Mouse (Mus musculus) stomach, postnatal 0 days (tissue): Measurements from ENCODE around the gene Hydin. TPM values are rescaled to one million over a fixed set of nuclear protein-coding genes. Genes with fewer than 3 reads are reported as not detected.

ENCODE experiments used
- ATAC-seq: fragments of 200-750 bp; cut with Nextera tagmentation; 2 replicates; pipeline ENCODE4 v1.8.0; 2017; ENCODE audit not compliant: low FRiP score, low TSS enrichment
- DNase-seq: peaks from one replicate; pipeline ENCODE4 v3.0.0-alpha.2; 2016; ENCODE audit warnings: low spot score
- H3K27ac ChIP-seq: fragments of 300-500 bp; sonication (generic); replicated peaks from 2 replicates; pipeline ENCODE4 v1.5.1; 2014; ENCODE audit warnings: mild to moderate bottlenecking, control low read depth
- H3K27me3 ChIP-seq: fragments of 300-500 bp; sonication (generic); 2 replicates; pipeline ENCODE4 v1.6.1; 2014; ENCODE audit warnings: low read length; ENCODE audit not compliant: control insufficient read depth, insufficient read depth
- H3K36me3 ChIP-seq: fragments of 300-500 bp; sonication (generic); 2 replicates; pipeline ENCODE4 v1.6.1; 2014; ENCODE audit warnings: low read length, mixed read lengths; ENCODE audit not compliant: control insufficient read depth, insufficient read depth
- H3K4me1 ChIP-seq: fragments of 300-500 bp; sonication (generic); replicated peaks from 2 replicates; pipeline ENCODE4 v1.6.1; 2014; ENCODE audit warnings: antibody characterized with exemption; ENCODE audit not compliant: control insufficient read depth, insufficient read depth
- H3K4me2 ChIP-seq: fragments of 300-500 bp; sonication (generic); replicated peaks from 2 replicates; pipeline ENCODE4 v1.6.1; 2014; ENCODE audit warnings: low read depth, mild to moderate bottlenecking, control low read depth, moderate library complexity
- H3K4me3 ChIP-seq: fragments of 300-500 bp; sonication (generic); 2 replicates; pipeline ENCODE4 v1.5.1; 2014; ENCODE audit warnings: low read depth, low read length, control low read depth
- H3K9ac ChIP-seq: fragments of 300-500 bp; sonication (generic); 2 replicates; pipeline ENCODE4 v1.6.1; 2014; ENCODE audit warnings: mild to moderate bottlenecking, low read length, control low read depth, mixed read lengths
- H3K9me3 ChIP-seq: fragments of 300-500 bp; sonication (generic); 2 replicates; pipeline ENCODE4 v1.6.1; 2016; ENCODE audit warnings: low read length; ENCODE audit not compliant: control insufficient read depth
- CTCF ChIP-seq: IDR thresholded peaks from 2 replicates; pipeline ENCODE4 v1.5.1; 2016; ENCODE audit warnings: antibody characterized with exemption, low read depth, mild to moderate bottlenecking, moderate library complexity
- EP300 ChIP-seq: optimal IDR thresholded peaks from 2 replicates; pipeline ENCODE3; 2016; ENCODE audit warnings: antibody characterized with exemption
- WGBS: fragments of 180-500 bp; shearing (Covaris S2); extraction: QIAGEN DNeasy Blood & Tissue Kit; methylation state at CpG from one replicate; pipeline ENCODE4 v1.1.7; 2014; 5-methylcytosine and 5-hydroxymethylcytosine counted together
- polyA plus RNA-seq: library from polyadenylated mRNA; unstranded; fragments of >200 nt; fragmentation: Nextera tagmentation; extraction: Ambion mirVana; gene quantifications from 2 replicates; pipeline ENCODE4 v1.2.1, GENCODE M21; 2015

Gene Hydin
- polyA plus RNA-seq, 1 experiment from 2014 or later = 0.05 TPM

DNA sequence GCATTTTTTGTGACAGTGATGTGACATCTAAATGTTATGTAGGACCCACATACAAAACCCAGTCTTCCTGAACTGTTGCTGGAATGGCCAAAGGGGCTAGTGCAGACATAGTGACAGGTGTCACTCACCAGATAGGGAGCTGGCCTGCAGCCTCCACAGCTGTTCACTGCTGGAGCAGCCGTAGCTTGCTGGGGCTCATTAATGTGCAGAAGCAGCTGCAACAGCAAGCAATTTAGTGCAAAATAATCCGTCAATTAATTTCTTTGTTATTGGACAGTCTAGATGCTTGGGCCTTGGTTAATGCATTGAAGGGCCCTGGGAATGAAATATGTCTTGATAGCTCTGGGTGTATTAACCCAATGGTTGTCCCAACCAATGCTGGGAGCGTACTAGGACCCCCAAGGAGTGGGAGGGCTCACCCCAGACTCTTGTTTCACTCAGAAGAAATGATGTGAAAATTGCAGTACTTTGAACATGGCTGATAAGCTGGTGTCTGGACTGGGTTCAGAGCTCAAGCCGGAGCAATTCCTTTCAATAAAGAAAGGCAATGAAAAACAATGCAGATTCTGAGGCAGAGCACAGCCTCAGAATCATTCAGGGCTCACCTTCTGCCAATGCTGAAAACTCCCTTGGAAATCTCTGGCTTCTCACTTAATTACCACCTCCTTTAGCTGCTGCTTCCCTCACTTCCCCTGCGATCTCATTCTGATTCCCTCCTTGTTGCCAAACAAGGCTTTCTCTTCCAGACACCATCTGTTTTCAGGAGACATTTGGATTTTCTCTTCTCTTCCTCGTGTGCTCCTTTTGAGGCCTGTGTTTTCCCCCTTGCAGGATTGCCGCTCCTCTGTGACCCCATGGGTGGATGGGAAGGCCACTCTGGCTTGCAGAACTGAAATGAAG, 24.2 kb upstream of the Hydin start:
- no peaks in the 10 kb centered on the region for H3K4me1 ChIP-seq
- H3K9me3 ChIP-seq = no peaks in the 10 kb centered on the region
- no peak for ATAC-seq
- H3K9ac ChIP-seq = no peak overlapping the region
- H3K36me3 ChIP-seq = no peaks in the 10 kb centered on the region
- no peak overlapping the region for H3K4me2 ChIP-seq
- no peak for DNase-seq
- no peak overlapping the region for H3K4me3 ChIP-seq
- H3K27me3 ChIP-seq = no peaks in the 10 kb centered on the region
- TF ChIP-seq EP300 = no peak
- no peak for TF ChIP-seq CTCF
- no peak overlapping the region for H3K27ac ChIP-seq
- 42% methylated on average over 7 of the region's 7 CpGs for WGBS

DNA sequence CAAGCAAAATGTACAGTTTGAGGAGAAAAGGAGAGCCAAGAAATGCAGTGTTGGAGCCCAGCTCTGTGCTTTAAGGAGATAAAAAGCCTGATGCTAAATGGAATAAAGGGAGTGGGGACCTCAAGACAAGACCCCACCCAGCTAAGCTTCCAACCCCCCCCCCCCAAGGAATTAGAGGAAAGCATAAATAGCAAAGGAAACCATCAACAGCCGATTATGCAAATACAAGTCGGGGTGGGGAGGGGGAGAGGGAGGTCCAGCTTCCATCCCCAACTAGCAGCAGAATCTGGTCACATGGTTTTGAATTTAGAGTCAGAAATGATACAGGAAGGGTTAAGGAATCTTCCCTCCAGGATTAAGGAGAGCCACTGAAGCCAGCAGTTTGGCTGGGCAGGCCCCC, 22.2 kb upstream of the Hydin start:
- H3K27me3 ChIP-seq = no peaks in the 10 kb centered on the region
- no peak overlapping the region for H3K9ac ChIP-seq
- no peak overlapping the region for H3K27ac ChIP-seq
- H3K4me1 ChIP-seq = no peaks in the 10 kb centered on the region
- no peak overlapping the region for H3K4me2 ChIP-seq
- no peaks in the 10 kb centered on the region for H3K9me3 ChIP-seq
- no peak for ATAC-seq
- TF ChIP-seq EP300 (no peak), CTCF (no peak)
- DNase-seq = no peak
- H3K4me3 ChIP-seq = no peak overlapping the region
- 57% methylated on average over 2 of the region's 2 CpGs for WGBS
- no peaks in the 10 kb centered on the region for H3K36me3 ChIP-seq

DNA sequence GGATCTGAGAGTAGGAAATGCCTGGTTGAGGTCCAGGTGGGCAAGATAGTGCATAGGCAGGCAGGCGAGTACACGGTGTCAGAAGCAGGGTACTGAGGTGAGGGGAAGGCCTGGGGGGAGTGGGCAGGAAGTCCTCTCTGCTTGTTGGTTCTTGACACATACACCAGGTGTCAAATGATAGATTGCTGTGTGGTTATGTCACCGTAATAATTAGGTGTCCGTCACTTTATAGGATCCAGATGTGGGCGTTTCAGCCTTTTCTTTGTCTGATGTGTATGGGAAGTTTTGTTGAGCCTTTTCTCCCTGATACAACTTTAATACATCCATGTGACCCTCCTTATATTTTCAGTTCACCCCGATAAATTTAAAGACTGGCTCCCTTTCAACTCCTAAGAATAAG, 19.5 kb upstream of the Hydin start:
- Histone ChIP-seq H3K4me3 (no peak overlapping the region), H3K27me3 (no peaks in the 10 kb centered on the region), H3K4me2 (no peak overlapping the region), H3K36me3 (no peaks in the 10 kb centered on the region), H3K27ac (no peak overlapping the region), H3K9me3 (no peaks in the 10 kb centered on the region), H3K4me1 (no peaks in the 10 kb centered on the region), H3K9ac (no peak overlapping the region)
- ATAC-seq (no peak), DNase-seq (no peak)
- 75% methylated on average over 6 of the region's 6 CpGs for WGBS
- no peak for TF ChIP-seq CTCF
- no peak for TF ChIP-seq EP300

DNA sequence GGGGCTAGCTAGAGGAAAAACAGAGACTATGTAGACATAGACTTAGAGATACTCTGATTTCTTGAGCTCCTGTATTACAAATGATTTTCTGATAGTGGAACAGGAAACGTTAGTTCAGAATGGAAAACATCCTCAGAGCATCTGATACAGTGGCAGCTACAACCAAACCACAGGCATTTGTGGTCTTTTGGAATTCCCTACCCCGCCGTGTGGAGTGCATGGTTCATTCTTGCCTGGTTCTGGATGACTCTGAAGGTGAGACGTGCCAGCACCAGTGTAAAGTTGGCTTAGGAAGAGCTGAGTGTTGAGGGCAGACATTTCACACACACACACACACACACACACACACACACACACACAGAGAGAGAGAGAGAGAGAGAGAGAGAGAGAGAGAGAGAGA, 12.8 kb upstream of the Hydin start:
- Histone ChIP-seq H3K36me3 (no peaks in the 10 kb centered on the region), H3K27ac (no peak overlapping the region), H3K4me3 (no peak overlapping the region), H3K9me3 (no peaks in the 10 kb centered on the region), H3K9ac (no peak overlapping the region), H3K4me2 (no peak overlapping the region), H3K4me1 (no peaks in the 10 kb centered on the region), H3K27me3 (no peaks in the 10 kb centered on the region)
- 69% methylated on average over 4 of the region's 4 CpGs for WGBS
- ATAC-seq (no peak), DNase-seq (no peak)
- TF ChIP-seq CTCF (no peak), EP300 (no peak)

DNA sequence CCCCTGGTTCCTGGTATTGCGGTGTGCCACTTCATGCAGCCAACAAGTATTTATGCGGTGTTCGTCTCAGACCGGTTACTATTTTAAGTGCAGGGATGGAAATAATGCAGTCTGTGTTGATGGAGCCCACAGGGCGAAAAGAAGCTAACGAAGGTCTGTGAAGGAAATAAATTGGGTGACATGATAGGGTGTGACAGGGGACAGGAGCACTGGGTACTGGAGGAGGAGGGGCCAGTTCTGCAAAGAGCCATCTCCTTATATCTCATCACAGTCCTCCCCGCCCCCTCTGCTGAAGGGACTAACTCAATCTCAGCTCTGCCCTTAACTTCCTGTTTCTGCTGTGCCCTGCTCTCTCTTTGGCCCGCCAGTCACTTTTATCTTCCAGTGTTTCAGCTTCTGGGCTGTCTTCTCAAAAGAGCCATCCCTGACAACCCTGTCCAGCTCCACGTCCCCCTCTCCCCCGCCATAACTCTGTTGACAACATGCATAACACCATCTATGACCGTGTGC, 926 bp upstream of the Hydin start:
- ATAC-seq = no peak
- H3K4me2 ChIP-seq = no peak overlapping the region

DNA sequence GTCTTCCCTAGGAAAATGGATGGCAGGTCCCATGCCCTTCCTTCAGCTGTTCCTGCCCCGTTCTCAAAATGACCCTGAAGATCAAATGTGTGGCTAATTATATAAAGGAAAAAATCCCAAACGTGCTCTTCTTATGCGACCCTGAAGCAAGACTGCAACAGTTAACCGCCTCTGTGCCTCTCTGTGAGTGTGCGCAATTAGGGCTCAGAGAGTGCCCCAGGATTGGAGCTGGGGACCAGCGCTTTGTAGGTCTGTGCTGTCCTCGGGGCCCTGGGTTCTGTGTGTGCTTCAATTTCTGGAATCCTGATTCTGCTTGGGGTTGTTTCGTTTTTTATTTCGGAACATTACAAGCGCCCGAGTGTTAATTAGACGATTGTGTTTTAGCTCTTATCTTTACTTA, 491 bp downstream of the Hydin start:
- no peak overlapping the region for H3K27ac ChIP-seq
- H3K4me1 ChIP-seq = no peaks in the 10 kb centered on the region
- ATAC-seq (no peak), DNase-seq (no peak)
- H3K36me3 ChIP-seq = no peaks in the 10 kb centered on the region
- TF ChIP-seq EP300 (no peak), CTCF (no peak)
- H3K27me3 ChIP-seq = no peaks in the 10 kb centered on the region
- no peaks in the 10 kb centered on the region for H3K9me3 ChIP-seq
- H3K9ac ChIP-seq = no peak overlapping the region
- peak overlapping the region; percentile 19; the same call in 1 of the 2 replicates for H3K4me3 ChIP-seq
- peak overlapping the region; percentile 49 for H3K4me2 ChIP-seq
- WGBS = 13% methylated on average over 12 of the region's 12 CpGs

More for the DNA sequence above, 926 bp upstream of the Hydin start:
- H3K4me3 ChIP-seq = no peak overlapping the region
- no peak for DNase-seq
- no peak overlapping the region for H3K9ac ChIP-seq
- H3K9me3 ChIP-seq = no peaks in the 10 kb centered on the region
- H3K27me3 ChIP-seq = no peaks in the 10 kb centered on the region
- H3K27ac ChIP-seq = no peak overlapping the region
- no peaks in the 10 kb centered on the region for H3K36me3 ChIP-seq
- no peaks in the 10 kb centered on the region for H3K4me1 ChIP-seq
- 65% methylated on average over 11 of the region's 11 CpGs for WGBS
- TF ChIP-seq CTCF = no peak
- no peak for TF ChIP-seq EP300
